Mouse (Mus musculus): ENCODE results near the gene Nxpe4.

- TF ChIP-seq CTCF (IDR thresholded peaks at IDR 0.05; ENCODE audit: low read depth): no peak
- TF ChIP-seq EP300 (IDR thresholded peaks at IDR 0.05; ENCODE audit: low read depth): no peak
Observed at GRCm38 (mm10) chr9:48242756-48243155, 80.9 kb downstream of the Nxpe4 start.
